Mouse (Mus musculus) C2C12 (cell line): ENCODE results near the gene Ddx27. TPM values are rescaled to one million over a fixed set of nuclear protein-coding genes. Genes with fewer than 3 reads are reported as not detected.

ENCODE experiments used
- H3K27me3 ChIP-seq: one replicate; pipeline ENCODE4 v1.6.1; 2011; ENCODE audit not compliant: control insufficient read depth, insufficient read depth, insufficient read length
- H3K36me3 ChIP-seq: one replicate; pipeline ENCODE4 v1.6.1; 2011; ENCODE audit not compliant: control insufficient read depth, insufficient read depth
- H3K4me3 ChIP-seq: one replicate; pipeline ENCODE4 v1.5.1; 2011; ENCODE audit warnings: mild to moderate bottlenecking, control low read depth; ENCODE audit not compliant: poor library complexity, insufficient read depth, severe bottlenecking
- H3K79me2 ChIP-seq: one replicate; pipeline ENCODE4 v1.6.1; 2011; ENCODE audit not compliant: control insufficient read depth, insufficient read depth
- H3K79me3 ChIP-seq: one replicate; pipeline ENCODE4 v1.6.1; 2011; ENCODE audit warnings: low read depth, control low read depth
- H3ac ChIP-seq: one replicate; pipeline ENCODE3; 2011; ENCODE audit warnings: low read depth; ENCODE audit not compliant: control insufficient read depth, insufficient read length
- CEBPB ChIP-seq: IDR thresholded peaks from one replicate; pipeline ENCODE4 v1.6.1; 2011; ENCODE audit warnings: low read depth, mild to moderate bottlenecking, control low read depth, moderate library complexity
- CTCF ChIP-seq: IDR thresholded peaks from one replicate; pipeline ENCODE4 v1.5.1; 2011; ENCODE audit not compliant: control insufficient read depth, insufficient read depth, insufficient read length
- FOSL1 ChIP-seq: IDR thresholded peaks from one replicate; pipeline ENCODE4 v1.8.0; 2011; ENCODE audit warnings: mild to moderate bottlenecking, low read length; ENCODE audit not compliant: poor library complexity, insufficient read depth, severe bottlenecking
- MAX ChIP-seq: IDR thresholded peaks from one replicate; pipeline ENCODE4 v1.6.1; 2011; ENCODE audit warnings: mild to moderate bottlenecking, control low read depth
- MYOD1 ChIP-seq: IDR thresholded peaks from one replicate; pipeline ENCODE4 v1.6.1; 2011; ENCODE audit warnings: low read depth; ENCODE audit not compliant: control insufficient read depth, insufficient read length
- MYOG ChIP-seq: IDR thresholded peaks from one replicate; pipeline ENCODE4 v1.6.1; 2011; ENCODE audit not compliant: control insufficient read depth, insufficient read length; ENCODE audit errors: extremely low read depth
- USF1 ChIP-seq: IDR thresholded peaks from one replicate; pipeline ENCODE4 v1.6.1; 2011; ENCODE audit warnings: low read depth, mild to moderate bottlenecking, control low read depth, moderate library complexity
- polyA plus RNA-seq: library from polyadenylated mRNA; unstranded; fragments of >200 nt; fragmentation: generic; extraction: Trizol; gene quantifications from one replicate; pipeline ENCODE4 v1.2.1, GENCODE M21; 2012; ENCODE audit warnings: missing spikeins

Ddx27 gene
- polyA plus RNA-seq, 1 experiment, result 76.4 TPM

GRCm38 (mm10) chr2:167009483-167009882, 5.5 kb upstream of the Ddx27 start:
- Histone ChIP-seq H3K4me3 (no peak overlapping the region), H3ac (no peak overlapping the region), H3K79me2 (no peaks in the 10 kb centered on the region), H3K36me3 (no peaks in the 10 kb centered on the region), H3K79me3 (no peaks in the 10 kb centered on the region), H3K27me3 (peaks cover 28% of the 10 kb centered on the region)
- no peak for TF ChIP-seq CEBPB
- TF ChIP-seq CTCF, result no peak
- TF ChIP-seq MAX, result no peak
- TF ChIP-seq FOSL1, result no peak
- TF ChIP-seq MYOG, result no peak
- TF ChIP-seq USF1, result no peak
- TF ChIP-seq MYOD1, result no peak

GRCm38 (mm10) chr2:167010546-167010945, 4.4 kb upstream of the Ddx27 start:
- Histone ChIP-seq H3ac (no peak overlapping the region), H3K27me3 (peaks cover 28% of the 10 kb centered on the region), H3K79me2 (peaks cover 5% of the 10 kb centered on the region), H3K36me3 (no peaks in the 10 kb centered on the region), H3K79me3 (peaks cover 3% of the 10 kb centered on the region), H3K4me3 (no peak overlapping the region)
- no peak for TF ChIP-seq MYOG
- TF ChIP-seq MAX, result no peak
- TF ChIP-seq MYOD1, result no peak
- no peak for TF ChIP-seq USF1
- TF ChIP-seq CEBPB, result no peak
- no peak for TF ChIP-seq FOSL1
- no peak for TF ChIP-seq CTCF

- peaks cover 48% of the 10 kb centered on the region for H3K79me2 ChIP-seq
- peaks cover 39% of the 10 kb centered on the region for H3K36me3 ChIP-seq
- H3K27me3 ChIP-seq, result no peaks in the 10 kb centered on the region
- H3K79me3 ChIP-seq, result peaks cover 37% of the 10 kb centered on the region
- H3K4me3 ChIP-seq, result peak overlapping the region; percentile 96
- TF ChIP-seq CEBPB, result no peak
- TF ChIP-seq MYOD1, result no peak
- no peak for TF ChIP-seq MYOG
- no peak for TF ChIP-seq MAX
- H3ac ChIP-seq, result peak overlapping the region; percentile 92
Measured at GRCm38 (mm10) chr2:167015382-167015718, 357 bp downstream of the Ddx27 start.

- no peaks in the 10 kb centered on the region for H3K27me3 ChIP-seq
- H3K36me3 ChIP-seq, result peaks cover 76% of the 10 kb centered on the region
- peaks cover 68% of the 10 kb centered on the region for H3K79me2 ChIP-seq
- peaks cover 37% of the 10 kb centered on the region for H3K79me3 ChIP-seq
- H3K4me3 ChIP-seq, result no peak overlapping the region
- TF ChIP-seq MAX, result no peak
- no peak for TF ChIP-seq MYOD1
- no peak for TF ChIP-seq CTCF
- TF ChIP-seq FOSL1, result no peak
- TF ChIP-seq MYOG, result no peak
- TF ChIP-seq USF1, result no peak
- no peak for TF ChIP-seq CEBPB
- no peak overlapping the region for H3ac ChIP-seq
Measured at GRCm38 (mm10) chr2:167019396-167019795, 4.4 kb downstream of the Ddx27 start.

- TF ChIP-seq MAX (peak; percentile 21), CTCF (no peak)
- Histone ChIP-seq H3K27me3 (no peaks in the 10 kb centered on the region), H3K79me2 (no peaks in the 10 kb centered on the region), H3K79me3 (peaks cover 1% of the 10 kb centered on the region), H3K36me3 (peaks cover 99% of the 10 kb centered on the region), H3K4me3 (no peak overlapping the region), H3ac (no peak overlapping the region)
Measured at GRCm38 (mm10) chr2:167028553-167028952, 13.6 kb downstream of the Ddx27 start.

GRCm38 (mm10) chr2:167030507-167030906, 15.5 kb downstream of the Ddx27 start:
- H3K79me3 ChIP-seq, result peaks cover 1% of the 10 kb centered on the region
- H3K27me3 ChIP-seq, result no peaks in the 10 kb centered on the region
- no peaks in the 10 kb centered on the region for H3K79me2 ChIP-seq
- no peak overlapping the region for H3K4me3 ChIP-seq
- TF ChIP-seq CTCF (no peak), MYOD1 (no peak), USF1 (no peak), MAX (no peak), FOSL1 (no peak), MYOG (no peak), CEBPB (no peak)
- peaks cover 99% of the 10 kb centered on the region for H3K36me3 ChIP-seq
- H3ac ChIP-seq, result no peak overlapping the region
